Mouse (Mus musculus): ENCODE measurements at regions not wholly inside any gene's neighbourhood (a gene's known extent, or its start where the extent isn't known, plus 50 kb on each side); places are given as distances from the start of the nearest gene placed in this dataset.
"Not testable (repeated sequence)": the region's sequence is repeated elsewhere in the genome, so short reads cannot be mapped to it uniquely, and the experiment has no call there.

DNA sequence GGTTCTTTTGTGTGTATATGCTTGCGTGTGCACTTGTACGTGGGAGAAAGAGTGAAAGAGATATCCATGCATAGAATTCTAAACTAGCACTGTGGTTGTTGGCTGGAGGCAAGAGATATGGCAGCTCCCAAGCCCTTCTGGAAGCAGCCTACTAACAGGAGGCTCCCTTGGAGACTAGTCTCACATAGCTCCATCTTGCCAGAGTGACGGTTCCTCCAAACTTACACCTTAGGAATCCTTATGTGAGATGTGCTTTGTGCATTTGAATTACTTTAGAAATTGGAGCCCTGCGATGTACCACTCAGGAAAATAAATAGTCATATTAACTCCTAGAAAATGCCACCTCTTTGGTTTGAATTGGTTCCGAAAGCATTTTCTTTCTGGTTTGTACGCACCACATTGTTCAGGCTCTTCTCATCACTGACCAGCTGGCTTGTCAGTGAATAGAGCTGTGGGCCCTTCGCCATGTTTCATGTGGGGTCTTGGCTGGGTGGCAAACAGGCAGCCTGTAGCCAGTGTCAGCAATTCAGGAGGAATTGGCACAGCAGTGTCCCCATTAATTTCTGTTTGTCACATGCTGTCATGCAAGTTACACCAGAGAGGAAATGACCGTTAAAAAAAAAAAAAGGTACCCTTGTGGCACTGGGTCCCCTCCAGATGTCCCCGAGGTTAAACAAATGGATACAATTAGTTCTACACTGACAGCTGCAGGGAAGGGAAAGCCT is 491.3 kb upstream of the Gdi2 start:
- not testable (repeated sequence) for TF ChIP-seq POLR2A (IDR thresholded peaks at IDR 0.05; ENCODE audit: borderline replicate concordance, extremely low read depth, low read depth, low read length); CTCF (IDR thresholded peaks at IDR 0.05; ENCODE audit: insufficient read depth, low read length)

Measured in lung, adult 2 months (tissue).